24 mouse cellular contexts compared by ENCODE assay signal in the genomic region with DNA sequence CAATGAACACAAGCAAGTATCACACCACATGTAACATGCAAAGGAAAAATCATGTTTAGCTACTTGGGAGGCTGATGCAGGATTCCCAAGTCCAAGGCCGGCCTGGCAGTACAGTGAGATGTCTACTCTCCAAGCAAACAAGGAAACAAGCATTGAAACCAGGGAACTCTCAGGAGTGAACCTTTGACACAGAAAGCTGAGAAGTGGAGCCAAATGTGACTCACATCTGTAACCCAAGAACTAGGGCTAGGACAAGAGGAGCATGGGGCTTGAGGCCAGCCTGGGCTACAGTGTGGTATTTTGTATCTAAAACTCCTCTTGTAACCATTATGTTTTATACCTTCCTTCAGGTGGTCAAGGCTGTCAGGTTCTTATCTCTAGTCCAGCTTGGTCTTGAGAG. TPM values are rescaled to one million over a fixed set of nuclear protein-coding genes. Genes with fewer than 3 reads are reported as not detected.
DNase-seq lines count a peak whose midpoint lies in the region; TF ChIP-seq lines count a peak whose summit lies in the region.
"Had no signal": no experiment of that assay in that cellular context is flagged by ENCODE, and none has a peak within 500 bp of the region (broad histone marks: within the 10 kb centered on the region; RNA-seq: fewer than 3 reads in every experiment).

No protein-coding gene starts in this region.

- intact Hi-C loops in gastrocnemius, adult 2 months (cut with DNase I) = loop anchor here (5.0 kb wide), 1 partner anchor 755 kb away; no protein-coding TSS in a partner anchor
- intact Hi-C loops in left cerebral cortex, postnatal 25 days (cut with DNase I) = no loop called here
- intact Hi-C loops in heart, postnatal 36 days (cut with DNase I) = loop anchor here (2.0 to 10.0 kb wide), 2 partner anchors 22 to 758 kb away; no protein-coding TSS in a partner anchor

- no peak for TF ChIP-seq CTCF in gastrocnemius, adult 2 months (IDR thresholded peaks at IDR 0.05)

- H3K4me3 ChIP-seq in gastrocnemius, adult 2 months = no peak overlapping the region
- H3K4me3 ChIP-seq in brown adipose tissue, adult 24 weeks (ENCODE audit: insufficient read depth, low read depth, low read length) = no peak overlapping the region
- H3K4me3 ChIP-seq: embryonic facial prominence, embryonic 13.5 days; embryonic facial prominence, embryonic 15.5 days; erythroblast, embryonic 14.5 days; forebrain, embryonic 10.5 days; forebrain, embryonic 12.5 days had no signal

- DNase-seq in gastrocnemius, adult 2 months = peak; percentile 38
- DNase-seq in gastrocnemius, postnatal 10 days = no peak
- peak; percentile 71 for DNase-seq in 3T3-L1 (ENCODE audit: low read depth, low spot score)
- DNase-seq in NIH3T3 (ENCODE audit: low read depth) = peak; percentile 44
- no peak for DNase-seq in urinary bladder, postnatal 25 days (ENCODE audit: low spot score)
- DNase-seq in left cerebral cortex, postnatal 25 days (ENCODE audit: low spot score in 2 of 2) = no peak
- no peak for DNase-seq in heart, postnatal 36 days
- DNase-seq: adrenal gland, adult 8-10 months; adrenal gland, postnatal 14 days; adrenal gland, postnatal 36 days; B cell, adult 2 months; cerebellum, adult 11 months; cerebellum, adult 18-20 months; cerebellum, adult 8-10 months; cerebellum, adult 9-11 months; cerebellum, postnatal 14 days; cerebellum, postnatal 36 days; embryo, embryonic 11 days had no signal

- H3K4me1 ChIP-seq in brown adipose tissue, adult 24 weeks (ENCODE audit: control insufficient read depth, insufficient read depth, insufficient read length, low read length) = no peaks in the 10 kb centered on the region; the same call in none of the 2 replicates
- H3K4me1 ChIP-seq: embryonic facial prominence, embryonic 13.5 days; embryonic facial prominence, embryonic 15.5 days; forebrain, embryonic 10.5 days; forebrain, embryonic 12.5 days had no signal

- peak overlapping the region; percentile 35; the same call in 1 of the 2 replicates for H3K27ac ChIP-seq in gastrocnemius, adult 2 months
- peak overlapping the region; percentile 73 for H3K27ac ChIP-seq in brown adipose tissue, adult 24 weeks (replicated peaks; ENCODE audit: low read depth, low read length)
- H3K27ac ChIP-seq: embryonic facial prominence, embryonic 13.5 days; embryonic facial prominence, embryonic 15.5 days; forebrain, embryonic 10.5 days; forebrain, embryonic 12.5 days had no signal

RNA-seq across cellular contexts. Expression of gene Zbtb2, which starts 19.3 kb away (rescaled TPM):
- total RNA-seq in gastrocnemius, adult 2 months (2021) = 1 to 10 TPM; 4.9 to 7.1 TPM
- 1 to 10 TPM; 6.2 to 7.2 TPM for total RNA-seq in gastrocnemius, postnatal 10 days (2021)
- 3.6 and 5.0 TPM in 2 replicates for polyA plus RNA-seq in brown adipose tissue, adult 24 weeks (2012; ENCODE audit: insufficient read depth, insufficient read length, missing spikeins)
- total RNA-seq in left cerebral cortex, postnatal 25 days (2021) = 10 to 100 TPM in 1 of 2 experiments, 1 to 10 TPM in 1; 9.8 to 10.5 TPM
- 1 to 10 TPM; 6.2 to 6.3 TPM for total RNA-seq in heart, postnatal 36 days (2021)

RNA-seq across cellular contexts. Expression of gene Rmnd1, which starts 25.0 kb away (rescaled TPM):
- total RNA-seq in gastrocnemius, adult 2 months (2021) = 10 to 100 TPM; 31.8 to 55.6 TPM
- 10 to 100 TPM; 24.3 to 31.3 TPM for total RNA-seq in gastrocnemius, postnatal 10 days (2021)
- 116 and 132 TPM in 2 replicates for polyA plus RNA-seq in brown adipose tissue, adult 24 weeks (2012; ENCODE audit: insufficient read depth, insufficient read length, missing spikeins)
- total RNA-seq in left cerebral cortex, postnatal 25 days (2021) = 10 to 100 TPM; 36.3 to 44.6 TPM
- 10 to 100 TPM; 62.2 to 63.2 TPM for total RNA-seq in heart, postnatal 36 days (2021)

RNA-seq across cellular contexts. Expression of gene Armt1, which starts 25.1 kb away (rescaled TPM):
- 10 to 100 TPM; 15.5 to 15.6 TPM for total RNA-seq in gastrocnemius, adult 2 months (2021)
- 10 to 100 TPM; 10.4 to 11.0 TPM for total RNA-seq in gastrocnemius, postnatal 10 days (2021)
- 14.7 and 18.2 TPM in 2 replicates for polyA plus RNA-seq in brown adipose tissue, adult 24 weeks (2012; ENCODE audit: insufficient read depth, insufficient read length, missing spikeins)
- 10 to 100 TPM; 19.5 to 22.0 TPM for total RNA-seq in left cerebral cortex, postnatal 25 days (2021)
- total RNA-seq in heart, postnatal 36 days (2021) = 1 to 10 TPM; 7.3 to 8.7 TPM

Comparison
In these comparisons a context has a peak if more than half of its experiments do, and no peak if none do; other contexts are left out.
1. DNase-seq: peak in gastrocnemius, adult 2 months (single experiment), 3T3-L1 (single experiment) and NIH3T3 (single experiment); none in gastrocnemius, postnatal 10 days (single experiment), urinary bladder, postnatal 25 days (single experiment), left cerebral cortex, postnatal 25 days (0 of 2) and heart, postnatal 36 days (0 of 2).